Mouse (Mus musculus) liver, postnatal 0 days (tissue): ENCODE data around the gene 1700012A03Rik.

Source experiments
- CTCF ChIP-seq: sonication (generic); IDR thresholded peaks from 2 replicates; pipeline ENCODE4 v1.5.1; 2016; ENCODE audit warnings: antibody characterized with exemption, low read depth
- EP300 ChIP-seq: IDR thresholded peaks from 2 replicates; pipeline ENCODE4 v1.6.1; 2016; ENCODE audit warnings: antibody characterized with exemption, low read depth, mild to moderate bottlenecking

GRCm38 (mm10) chr6:32105547-32106275, 55.7 kb downstream of the 1700012A03Rik start:
- no peak for TF ChIP-seq CTCF
- no peak for TF ChIP-seq EP300
